Mouse (Mus musculus) cortical plate, adult 2 months (tissue): ENCODE results near the gene Mrm3.

ENCODE experiments used
- CTCF ChIP-seq: fragments of 200-500 bp; IDR thresholded peaks from 2 replicates; pipeline ENCODE4 v1.5.1; 2011; ENCODE audit warnings: mild to moderate bottlenecking, control low read depth, low read length; ENCODE audit not compliant: insufficient read depth; ENCODE audit errors: extremely low read depth
- POLR2A ChIP-seq: fragments of 200-500 bp; IDR thresholded peaks from 2 replicates; pipeline ENCODE4 v1.6.1; 2011; ENCODE audit warnings: mild to moderate bottlenecking, low read length, control low read depth; ENCODE audit not compliant: insufficient read depth; ENCODE audit errors: extremely low read depth

DNA sequence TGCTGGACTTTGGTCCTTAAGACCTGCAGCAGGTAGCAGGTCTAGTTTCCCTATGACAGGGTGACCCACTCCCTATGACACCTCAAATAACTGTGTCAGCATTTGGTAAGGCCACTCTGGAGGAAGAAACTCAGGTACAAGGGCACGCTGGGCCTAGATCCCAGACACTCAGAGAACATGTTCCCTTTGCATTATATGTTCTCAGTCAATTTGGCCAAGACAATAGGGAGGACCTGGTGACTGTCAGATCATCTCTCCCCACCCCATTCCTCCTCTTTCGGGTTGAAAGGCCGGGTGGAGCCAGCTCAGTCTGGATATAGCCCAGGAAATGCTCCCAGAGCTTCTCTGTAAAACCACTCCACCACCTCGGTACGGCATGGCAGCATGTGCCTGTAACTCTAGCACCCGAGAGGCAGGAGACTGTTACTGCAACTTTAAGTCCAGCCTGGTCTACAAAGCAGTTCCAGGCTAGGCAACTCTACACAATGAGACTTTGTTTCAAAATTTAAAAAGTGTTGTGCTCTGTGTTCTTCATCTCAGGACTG lies 25.1 kb downstream of the Mrm3 start:
- TF ChIP-seq CTCF (no peak), POLR2A (no peak)
